23 mouse cellular contexts compared by ENCODE assay signal in genomic region chr19:53957513-53957912, GRCm38 (mm10). TPM values are rescaled to one million over a fixed set of nuclear protein-coding genes. Genes with fewer than 3 reads are reported as not detected.
DNase-seq lines count a peak whose midpoint lies in the region; ATAC-seq and TF ChIP-seq lines count a peak whose summit lies in the region.
"Had no signal": no experiment of that assay in that cellular context is flagged by ENCODE, and none has a peak within 500 bp of the region (broad histone marks: within the 10 kb centered on the region; RNA-seq: fewer than 3 reads in every experiment).

No protein-coding gene starts in this region.

- no peak for ATAC-seq in liver, postnatal 0 days
- peak; percentile 76 for ATAC-seq in liver, embryonic 12.5 days
- peak; percentile 60; the same call in 1 of the 2 replicates for ATAC-seq in liver, embryonic 15.5 days (ENCODE audit: insufficient read depth)
- ATAC-seq: activated CD4-positive, CD25-positive, alpha-beta regulatory T cell, adult 4 months; forebrain, embryonic 15.5 days had no signal

- peaks cover 3% of the 10 kb centered on the region; the same call in 1 of the 2 replicates for H3K36me3 ChIP-seq in liver, postnatal 0 days (replicated peaks; ENCODE audit: insufficient read depth, low read length)
- peaks cover 4% of the 10 kb centered on the region; the same call in 1 of the 2 replicates for H3K36me3 ChIP-seq in liver, embryonic 12.5 days
- no peaks in the 10 kb centered on the region for H3K36me3 ChIP-seq in liver, embryonic 15.5 days (replicated peaks)
- H3K36me3 ChIP-seq in heart, embryonic 10.5 days: 0 out of 2 replicates have a peak, but pooled peaks cover 3% of the 10 kb centered on the region
- H3K36me3 ChIP-seq: embryonic facial prominence, embryonic 12.5 days; embryonic facial prominence, embryonic 15.5 days; forebrain, embryonic 12.5 days; forebrain, embryonic 15.5 days; heart, embryonic 13.5 days had no signal

- no peak overlapping the region for H3K27ac ChIP-seq in liver, postnatal 0 days (ENCODE audit: low read depth)
- no peak overlapping the region for H3K27ac ChIP-seq in liver, embryonic 12.5 days
- no peak overlapping the region for H3K27ac ChIP-seq in liver, embryonic 15.5 days (replicated peaks)
- no peak overlapping the region for H3K27ac ChIP-seq in heart, embryonic 10.5 days
- H3K27ac ChIP-seq: embryonic facial prominence, embryonic 12.5 days; embryonic facial prominence, embryonic 15.5 days; forebrain, embryonic 12.5 days; forebrain, embryonic 15.5 days; heart, embryonic 13.5 days; hindbrain, embryonic 14.5 days had no signal

- DNase-seq in liver: peak; percentile 20
- no peak for DNase-seq in liver, postnatal 0 days
- no peak for DNase-seq in cerebellum, adult 8-10 months
- no peak for DNase-seq in ovary, postnatal 14 days (ENCODE audit: low spot score)
- DNase-seq in heart, embryonic 10.5 days (ENCODE audit: low spot score): no peak
- DNase-seq: adrenal gland, postnatal 10 days; adrenal gland, postnatal 36 days; cerebellum, adult 18-20 months; cerebellum, adult 9-11 months; cerebellum, postnatal 25 days; gastrocnemius, postnatal 25 days; heart, adult 18-20 months; heart, postnatal 14 days; heart, postnatal 4 days had no signal

- no peaks in the 10 kb centered on the region for H3K4me1 ChIP-seq in liver, postnatal 0 days (ENCODE audit: insufficient read depth)
- peaks cover 30% of the 10 kb centered on the region for H3K4me1 ChIP-seq in liver, embryonic 12.5 days
- H3K4me1 ChIP-seq in liver, embryonic 15.5 days (replicated peaks): peaks cover 17% of the 10 kb centered on the region
- no peaks in the 10 kb centered on the region for H3K4me1 ChIP-seq in heart, embryonic 10.5 days

- no peaks in the 10 kb centered on the region for H3K9me3 ChIP-seq in liver, postnatal 0 days (ENCODE audit: low read length)
- no peaks in the 10 kb centered on the region for H3K9me3 ChIP-seq in liver, embryonic 12.5 days (replicated peaks)
- H3K9me3 ChIP-seq in liver, embryonic 15.5 days (replicated peaks): no peaks in the 10 kb centered on the region
- H3K9me3 ChIP-seq in heart, embryonic 10.5 days: no peaks in the 10 kb centered on the region
- H3K9me3 ChIP-seq: embryonic facial prominence, embryonic 12.5 days; embryonic facial prominence, embryonic 15.5 days; forebrain, embryonic 12.5 days; forebrain, embryonic 15.5 days; heart, embryonic 13.5 days had no signal

- H3K27me3 ChIP-seq in liver, postnatal 0 days (ENCODE audit: insufficient read depth, low read length): no peaks in the 10 kb centered on the region
- H3K27me3 ChIP-seq in liver, embryonic 12.5 days (replicated peaks): no peaks in the 10 kb centered on the region
- no peaks in the 10 kb centered on the region for H3K27me3 ChIP-seq in liver, embryonic 15.5 days
- no peaks in the 10 kb centered on the region for H3K27me3 ChIP-seq in heart, embryonic 10.5 days (ENCODE audit: insufficient read depth, poor library complexity, severe bottlenecking)
- H3K27me3 ChIP-seq: embryonic facial prominence, embryonic 12.5 days; embryonic facial prominence, embryonic 15.5 days; forebrain, embryonic 12.5 days; forebrain, embryonic 15.5 days; heart, embryonic 13.5 days had no signal

- no peak overlapping the region for H3K4me3 ChIP-seq in liver, postnatal 0 days (ENCODE audit: low read depth, low read length)
- no peak overlapping the region for H3K4me3 ChIP-seq in liver, embryonic 12.5 days
- H3K4me3 ChIP-seq in liver, embryonic 15.5 days (replicated peaks): no peak overlapping the region
- H3K4me3 ChIP-seq in heart, embryonic 10.5 days: no peak overlapping the region
- H3K4me3 ChIP-seq: embryonic facial prominence, embryonic 12.5 days; embryonic facial prominence, embryonic 15.5 days; forebrain, embryonic 12.5 days; forebrain, embryonic 15.5 days; heart, embryonic 13.5 days had no signal

- 83% methylated on average over 2 of the region's 2 CpGs for WGBS in liver, postnatal 0 days (ENCODE audit: insufficient replicate concordance)
- 74% methylated on average over 2 of the region's 2 CpGs for WGBS in liver, embryonic 12.5 days (ENCODE audit: insufficient replicate concordance)
- 68% methylated on average over 2 of the region's 2 CpGs for WGBS in liver, embryonic 15.5 days (ENCODE audit: insufficient replicate concordance)
- 89% methylated on average over 2 of the region's 2 CpGs for WGBS in heart, embryonic 10.5 days

- H3K4me2 ChIP-seq in liver, postnatal 0 days (ENCODE audit: low read depth, low read length): no peak overlapping the region
- H3K4me2 ChIP-seq in liver, embryonic 12.5 days: no peak overlapping the region
- no peak overlapping the region for H3K4me2 ChIP-seq in liver, embryonic 15.5 days
- H3K4me2 ChIP-seq: embryonic facial prominence, embryonic 12.5 days; embryonic facial prominence, embryonic 15.5 days; forebrain, embryonic 12.5 days; forebrain, embryonic 15.5 days; heart, embryonic 13.5 days; hindbrain, embryonic 14.5 days had no signal

- no peak overlapping the region for H3K9ac ChIP-seq in liver, postnatal 0 days (replicated peaks)
- no peak overlapping the region for H3K9ac ChIP-seq in liver, embryonic 12.5 days
- H3K9ac ChIP-seq in liver, embryonic 15.5 days: no peak overlapping the region
- H3K9ac ChIP-seq: embryonic facial prominence, embryonic 12.5 days; embryonic facial prominence, embryonic 15.5 days; forebrain, embryonic 12.5 days; forebrain, embryonic 15.5 days; heart, embryonic 13.5 days; hindbrain, embryonic 14.5 days had no signal

- TF ChIP-seq CTCF in liver, postnatal 0 days (IDR thresholded peaks at IDR 0.05; ENCODE audit: low read depth): no peak

- TF ChIP-seq EP300 in liver, postnatal 0 days (IDR thresholded peaks at IDR 0.05; ENCODE audit: low read depth): no peak

RNA-seq across cellular contexts. Expression of gene Bbip1, which starts 13.1 kb away (rescaled TPM):
- 32.6 and 36.5 TPM in 2 replicates for polyA plus RNA-seq in liver, postnatal 0 days (2015; fragmentation: Nextera tagmentation; extraction: Ambion mirVana)
- polyA plus RNA-seq in liver, embryonic 12.5 days (2016; fragmentation: Nextera tagmentation; extraction: Ambion mirVana): 64.0 and 65.8 TPM in 2 replicates
- polyA plus RNA-seq in liver, embryonic 15.5 days (2015; fragmentation: Nextera tagmentation; extraction: Ambion mirVana): 37.4 and 37.6 TPM in 2 replicates
- 63.5 and 69.3 TPM in 2 replicates for polyA plus RNA-seq in heart, embryonic 10.5 days (2016; fragmentation: Nextera tagmentation; extraction: Ambion mirVana)

RNA-seq across cellular contexts. Expression of gene Shoc2, which starts 13.4 kb away (rescaled TPM):
- polyA plus RNA-seq in liver, postnatal 0 days (2015; fragmentation: Nextera tagmentation; extraction: Ambion mirVana): 13.5 and 13.7 TPM in 2 replicates
- polyA plus RNA-seq in liver, embryonic 12.5 days (2016; fragmentation: Nextera tagmentation; extraction: Ambion mirVana): 26.4 and 27.1 TPM in 2 replicates
- 15.3 and 16.0 TPM in 2 replicates for polyA plus RNA-seq in liver, embryonic 15.5 days (2015; fragmentation: Nextera tagmentation; extraction: Ambion mirVana)
- polyA plus RNA-seq in heart, embryonic 10.5 days (2016; fragmentation: Nextera tagmentation; extraction: Ambion mirVana): 51.0 and 54.7 TPM in 2 replicates
